Mouse (Mus musculus): ENCODE results near the gene Pik3c2g. TPM values are rescaled to one million over a fixed set of nuclear protein-coding genes. Genes with fewer than 3 reads are reported as not detected.

Gene Pik3c2g
- polyA plus RNA-seq, 1 experiment from 2014 or later = 0.87 TPM

DNA sequence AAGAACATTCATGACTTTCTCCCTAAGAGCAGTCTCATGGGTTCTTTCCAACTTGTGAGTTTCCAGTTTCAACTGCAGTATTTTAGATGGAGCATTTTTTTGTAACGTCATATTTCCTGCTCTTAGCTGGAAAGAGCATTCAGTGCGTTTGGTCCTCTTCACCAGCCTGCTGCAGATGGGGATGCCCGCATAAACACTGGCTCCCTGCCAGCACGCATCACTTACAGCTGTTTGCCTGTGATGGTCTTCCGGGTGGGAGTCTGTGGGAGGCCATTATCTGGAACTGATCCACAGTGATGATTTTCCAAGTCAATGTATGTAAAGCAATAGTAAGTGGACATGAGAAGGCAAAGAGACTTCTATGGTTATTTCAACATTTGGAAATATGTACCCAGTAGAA is 151.3 kb downstream of the Pik3c2g start:
- H3K36me3 ChIP-seq = no peaks in the 10 kb centered on the region
- no peaks in the 10 kb centered on the region for H3K27me3 ChIP-seq (replicated peaks)
- no peak overlapping the region for H3K9ac ChIP-seq
- WGBS = 65% methylated on average over 5 of the region's 5 CpGs
- H3K9me3 ChIP-seq (replicated peaks) = no peaks in the 10 kb centered on the region
- no peak overlapping the region for H3K4me2 ChIP-seq
- no peak overlapping the region for H3K4me3 ChIP-seq
- no peak overlapping the region for H3K27ac ChIP-seq (ENCODE audit: poor library complexity, severe bottlenecking)
- ATAC-seq (ENCODE audit: insufficient number of reproducible peaks, low FRiP score) = no peak
- H3K4me1 ChIP-seq (replicated peaks) = no peaks in the 10 kb centered on the region

GRCm38 (mm10) chr6:139742693-139743432 is 155.8 kb downstream of the Pik3c2g start:
- WGBS = 78% methylated on average over 12 of the region's 12 CpGs
- no peak for ATAC-seq (ENCODE audit: insufficient number of reproducible peaks, low FRiP score)
- Histone ChIP-seq H3K9me3 (replicated peaks) (no peaks in the 10 kb centered on the region), H3K27me3 (replicated peaks) (no peaks in the 10 kb centered on the region), H3K9ac (no peak overlapping the region), H3K4me2 (no peak overlapping the region), H3K27ac (ENCODE audit: poor library complexity, severe bottlenecking) (no peak overlapping the region), H3K36me3 (no peaks in the 10 kb centered on the region), H3K4me3 (no peak overlapping the region), H3K4me1 (replicated peaks) (no peaks in the 10 kb centered on the region)

GRCm38 (mm10) chr6:139746758-139747479 is 159.9 kb downstream of the Pik3c2g start:
- Histone ChIP-seq H3K27ac (ENCODE audit: poor library complexity, severe bottlenecking) (no peak overlapping the region), H3K36me3 (no peaks in the 10 kb centered on the region), H3K27me3 (replicated peaks) (no peaks in the 10 kb centered on the region), H3K9ac (no peak overlapping the region), H3K4me2 (no peak overlapping the region), H3K4me1 (replicated peaks) (no peaks in the 10 kb centered on the region), H3K9me3 (replicated peaks) (no peaks in the 10 kb centered on the region), H3K4me3 (no peak overlapping the region)
- 76% methylated on average over 7 of the region's 7 CpGs for WGBS
- no peak for ATAC-seq (ENCODE audit: insufficient number of reproducible peaks, low FRiP score)

- 79% methylated on average over 13 of the region's 13 CpGs for WGBS
- H3K4me1 ChIP-seq (replicated peaks) = no peaks in the 10 kb centered on the region
- no peak overlapping the region for H3K9ac ChIP-seq
- ATAC-seq (ENCODE audit: insufficient number of reproducible peaks, low FRiP score) = no peak
- no peaks in the 10 kb centered on the region for H3K27me3 ChIP-seq (replicated peaks)
- no peaks in the 10 kb centered on the region for H3K9me3 ChIP-seq (replicated peaks)
- H3K4me2 ChIP-seq = no peak overlapping the region
- H3K36me3 ChIP-seq = no peaks in the 10 kb centered on the region
- no peak overlapping the region for H3K27ac ChIP-seq (ENCODE audit: poor library complexity, severe bottlenecking)
- no peak overlapping the region for H3K4me3 ChIP-seq
Measured at GRCm38 (mm10) chr6:139748091-139748771, 161.2 kb downstream of the Pik3c2g start.

DNA sequence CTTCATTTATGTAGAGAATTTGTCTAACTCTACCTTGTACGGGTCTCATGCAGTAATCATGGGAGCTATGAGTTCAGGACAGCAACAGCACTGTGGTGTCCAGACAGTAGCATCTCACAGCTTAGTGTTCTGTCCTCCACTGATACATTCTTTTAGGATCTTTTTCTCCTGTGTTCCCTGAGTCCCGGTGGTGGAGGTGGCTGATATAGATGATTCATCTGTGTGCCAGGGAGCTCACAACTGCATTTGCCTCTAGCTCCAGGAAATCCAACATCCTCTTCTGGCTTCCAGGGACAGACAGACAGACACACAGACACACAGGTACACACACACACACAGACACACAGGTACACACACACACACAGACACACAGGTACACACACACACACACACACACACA is 163.6 kb downstream of the Pik3c2g start:
- ATAC-seq (ENCODE audit: insufficient number of reproducible peaks, low FRiP score) = no peak
- no peak overlapping the region for H3K4me3 ChIP-seq
- H3K27ac ChIP-seq (ENCODE audit: poor library complexity, severe bottlenecking) = no peak overlapping the region
- WGBS = 80% methylated on average over 2 of the region's 2 CpGs
- no peaks in the 10 kb centered on the region for H3K4me1 ChIP-seq (replicated peaks)
- no peaks in the 10 kb centered on the region for H3K27me3 ChIP-seq (replicated peaks)
- no peaks in the 10 kb centered on the region for H3K9me3 ChIP-seq (replicated peaks)
- no peaks in the 10 kb centered on the region for H3K36me3 ChIP-seq
- H3K4me2 ChIP-seq = no peak overlapping the region
- no peak overlapping the region for H3K9ac ChIP-seq

GRCm38 (mm10) chr6:139751022-139751421 is 164.0 kb downstream of the Pik3c2g start:
- H3K4me3 ChIP-seq = no peak overlapping the region
- H3K36me3 ChIP-seq = no peaks in the 10 kb centered on the region
- no peak overlapping the region for H3K4me2 ChIP-seq
- H3K27ac ChIP-seq (ENCODE audit: poor library complexity, severe bottlenecking) = no peak overlapping the region
- no peaks in the 10 kb centered on the region for H3K9me3 ChIP-seq (replicated peaks)
- H3K27me3 ChIP-seq (replicated peaks) = no peaks in the 10 kb centered on the region
- H3K9ac ChIP-seq = no peak overlapping the region
- 71% methylated on average over 3 of the region's 3 CpGs for WGBS
- no peaks in the 10 kb centered on the region for H3K4me1 ChIP-seq (replicated peaks)
- no peak for ATAC-seq (ENCODE audit: insufficient number of reproducible peaks, low FRiP score)

DNA sequence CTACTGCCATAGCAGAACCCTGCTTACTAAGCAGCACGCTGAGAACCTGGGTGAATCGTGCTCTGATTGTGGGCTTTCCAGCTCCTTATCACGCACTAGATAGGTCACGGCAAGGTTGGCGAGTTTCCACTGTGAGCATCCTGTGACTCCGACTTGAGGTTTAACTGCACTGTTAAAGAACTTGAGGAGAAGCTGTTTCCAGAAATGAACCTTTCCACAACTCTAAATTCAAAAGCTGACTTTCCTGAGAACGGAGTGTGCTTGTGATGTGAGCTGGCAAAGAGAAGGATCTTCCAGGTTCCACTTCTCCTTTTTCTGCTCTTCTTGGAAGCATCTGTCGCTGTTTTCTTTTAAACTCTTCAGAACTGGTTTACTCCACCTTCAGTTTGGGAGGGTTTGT is 170.9 kb downstream of the Pik3c2g start:
- no peaks in the 10 kb centered on the region for H3K4me1 ChIP-seq (replicated peaks)

DNA sequence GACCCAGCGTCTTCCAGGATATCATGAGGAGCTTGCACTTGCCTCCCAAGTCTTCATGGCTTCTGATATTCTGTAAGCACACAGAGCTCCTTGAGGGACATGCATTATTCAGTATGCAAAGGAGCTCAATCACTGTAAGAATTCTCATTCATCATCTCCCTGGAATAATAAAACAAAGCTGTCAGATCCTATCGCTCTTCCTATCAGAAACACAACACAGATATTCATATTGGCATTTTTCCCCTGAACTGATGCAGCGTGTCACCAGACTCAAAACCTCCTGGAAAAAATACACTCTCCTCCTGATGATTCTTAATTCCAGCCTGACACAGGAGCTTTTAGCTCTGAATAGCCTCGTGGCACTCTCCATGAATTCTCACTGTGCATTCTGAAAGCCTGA is 174.0 kb downstream of the Pik3c2g start:
- Histone ChIP-seq H3K9me3 (replicated peaks) (no peaks in the 10 kb centered on the region), H3K27ac (ENCODE audit: poor library complexity, severe bottlenecking) (no peak overlapping the region), H3K36me3 (no peaks in the 10 kb centered on the region), H3K4me1 (replicated peaks) (no peaks in the 10 kb centered on the region), H3K9ac (no peak overlapping the region), H3K4me3 (no peak overlapping the region), H3K27me3 (replicated peaks) (no peaks in the 10 kb centered on the region), H3K4me2 (no peak overlapping the region)
- WGBS = 56% methylated on average over 4 of the region's 4 CpGs
- no peak for ATAC-seq (ENCODE audit: insufficient number of reproducible peaks, low FRiP score)

More for the DNA sequence above, 170.9 kb downstream of the Pik3c2g start:
- no peak for ATAC-seq (ENCODE audit: insufficient number of reproducible peaks, low FRiP score)
- no peak overlapping the region for H3K9ac ChIP-seq
- H3K36me3 ChIP-seq = no peaks in the 10 kb centered on the region
- H3K27ac ChIP-seq (ENCODE audit: poor library complexity, severe bottlenecking) = no peak overlapping the region
- H3K4me3 ChIP-seq = no peak overlapping the region
- H3K27me3 ChIP-seq (replicated peaks) = no peaks in the 10 kb centered on the region
- H3K9me3 ChIP-seq (replicated peaks) = no peaks in the 10 kb centered on the region
- no peak overlapping the region for H3K4me2 ChIP-seq
- 42% methylated on average over 8 of the region's 8 CpGs for WGBS

DNA sequence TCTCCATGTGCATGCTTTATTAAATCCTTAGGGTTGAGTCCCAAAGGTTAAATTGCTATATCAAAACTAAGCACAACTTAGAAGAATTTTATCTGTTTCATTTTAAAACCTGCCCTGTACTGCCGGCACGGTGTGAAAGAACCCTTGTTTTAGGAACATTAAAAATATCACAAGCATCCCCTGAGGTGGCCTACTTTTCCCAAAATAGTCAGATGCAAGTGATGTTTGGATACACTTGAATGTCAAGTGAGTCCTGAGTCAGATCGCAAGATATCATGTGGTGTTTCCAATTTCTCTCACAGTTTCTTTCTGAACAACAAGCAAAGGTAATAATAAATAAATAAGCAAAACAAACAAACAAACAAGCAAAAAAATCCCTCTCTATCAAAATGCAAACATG is 177.4 kb downstream of the Pik3c2g start:
- Histone ChIP-seq H3K27ac (ENCODE audit: poor library complexity, severe bottlenecking) (no peak overlapping the region), H3K4me2 (no peak overlapping the region), H3K9ac (no peak overlapping the region), H3K4me1 (replicated peaks) (no peaks in the 10 kb centered on the region), H3K27me3 (replicated peaks) (no peaks in the 10 kb centered on the region), H3K36me3 (no peaks in the 10 kb centered on the region), H3K4me3 (no peak overlapping the region), H3K9me3 (replicated peaks) (no peaks in the 10 kb centered on the region)
- WGBS = 75% methylated on average over 3 of the region's 3 CpGs
- ATAC-seq (ENCODE audit: insufficient number of reproducible peaks, low FRiP score) = no peak

DNA sequence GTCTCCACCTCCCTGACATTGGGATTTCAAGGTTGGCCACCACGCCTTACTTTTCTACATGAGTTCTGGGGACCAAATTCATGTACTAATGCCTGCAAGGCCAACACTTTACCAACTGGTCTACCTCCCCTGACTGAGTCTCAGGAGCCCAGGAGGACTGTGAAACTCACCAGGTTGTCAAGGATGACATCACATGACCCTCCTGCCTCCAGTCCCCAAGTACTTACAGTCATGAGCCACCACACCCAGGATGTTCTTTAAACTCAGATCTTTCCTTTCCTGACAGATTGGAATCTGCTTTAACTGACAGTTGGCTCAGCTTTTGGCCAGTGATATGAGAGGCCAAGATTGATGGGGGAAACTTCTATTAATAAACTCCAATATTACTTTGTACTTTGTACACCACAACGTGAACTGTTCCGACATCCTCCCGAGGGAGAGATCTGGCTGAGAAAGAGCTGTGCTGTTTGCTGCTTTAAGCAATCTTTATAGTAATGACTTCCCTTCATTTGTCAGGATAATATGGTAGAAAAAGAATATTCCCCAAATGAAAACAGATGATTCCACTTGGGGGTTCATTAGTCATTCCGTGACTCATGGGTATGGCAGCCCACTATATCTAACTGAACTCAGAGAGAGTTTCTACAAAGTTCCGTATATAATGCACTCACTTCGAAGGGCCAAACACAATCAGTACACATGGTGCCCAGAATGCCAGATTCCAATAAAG is 182.9 kb downstream of the Pik3c2g start:
- Histone ChIP-seq H3K4me1 (replicated peaks) (no peaks in the 10 kb centered on the region), H3K4me3 (no peak overlapping the region), H3K27me3 (replicated peaks) (no peaks in the 10 kb centered on the region), H3K9me3 (replicated peaks) (no peaks in the 10 kb centered on the region), H3K27ac (ENCODE audit: poor library complexity, severe bottlenecking) (no peak overlapping the region), H3K36me3 (no peaks in the 10 kb centered on the region), H3K9ac (no peak overlapping the region), H3K4me2 (no peak overlapping the region)
- no peak for ATAC-seq (ENCODE audit: insufficient number of reproducible peaks, low FRiP score)
- WGBS = 83% methylated on average over 7 of the region's 7 CpGs

DNA sequence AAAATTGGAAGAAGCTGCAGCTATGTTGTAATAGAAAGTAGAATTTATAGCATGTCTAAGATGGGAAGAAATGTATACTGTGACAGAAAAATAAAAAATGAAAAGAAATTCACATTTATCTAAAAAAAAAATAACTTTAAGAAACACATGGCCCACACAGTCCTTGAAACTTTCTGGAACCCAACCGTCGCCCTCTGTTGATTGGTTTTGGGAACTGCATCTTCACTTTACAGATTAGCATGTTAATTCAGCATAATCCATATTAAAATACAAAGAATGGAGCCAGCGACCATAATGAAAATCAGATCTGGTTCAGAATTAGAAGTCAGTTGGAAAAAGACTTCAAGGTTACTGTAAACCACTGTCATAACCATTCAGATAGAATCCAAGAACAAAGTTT is 183.5 kb downstream of the Pik3c2g start:
- Histone ChIP-seq H3K27ac (ENCODE audit: poor library complexity, severe bottlenecking) (no peak overlapping the region), H3K9me3 (replicated peaks) (no peaks in the 10 kb centered on the region), H3K4me2 (no peak overlapping the region), H3K4me1 (replicated peaks) (no peaks in the 10 kb centered on the region), H3K27me3 (replicated peaks) (no peaks in the 10 kb centered on the region), H3K9ac (no peak overlapping the region), H3K36me3 (no peaks in the 10 kb centered on the region), H3K4me3 (no peak overlapping the region)
- no peak for ATAC-seq (ENCODE audit: insufficient number of reproducible peaks, low FRiP score)
- WGBS = 45% methylated on average over 3 of the region's 3 CpGs

Measured in heart, embryonic 12.5 days (tissue).